In genomic region chr4:134567377-134568226, GRCm38 (mm10) we compare ENCODE assay signal across 10 mouse cellular contexts. TPM values are rescaled to one million over a fixed set of nuclear protein-coding genes. Genes with fewer than 3 reads are reported as not detected.
DNase-seq lines count a peak whose midpoint lies in the region; ATAC-seq and TF ChIP-seq lines count a peak whose summit lies in the region.
"Had no signal": no experiment of that assay in that cellular context is flagged by ENCODE, and none has a peak within 500 bp of the region (broad histone marks: within the 10 kb centered on the region; RNA-seq: fewer than 3 reads in every experiment).

No protein-coding gene starts in this region.

- ATAC-seq in forebrain, embryonic 13.5 days: peak; percentile 77
- ATAC-seq in granulocyte monocyte progenitor cell, adult 5-6 weeks (replicated peaks; ENCODE audit: poor library complexity, severe bottlenecking): no peak
- ATAC-seq in heart, embryonic 12.5 days (ENCODE audit: insufficient number of reproducible peaks, low FRiP score): no peak

- DNase-seq in gastrocnemius, adult 2 months: peak; percentile 43
- no peak for DNase-seq in gastrocnemius, adult 18-20 months (ENCODE audit: low spot score)
- DNase-seq in R1 (ENCODE audit: low read depth, low spot score): peak; percentile 34
- peak; percentile 39 to 40 for DNase-seq in layer of hippocampus, postnatal 36 days
- DNase-seq in urinary bladder, postnatal 25 days (ENCODE audit: low spot score): no peak
- DNase-seq: kidney, adult 2 months had no signal

- intact Hi-C loops in gastrocnemius, adult 2 months (cut with DNase I): no loop called here

- H3K27ac ChIP-seq in gastrocnemius, adult 2 months: no peak overlapping the region
- peak overlapping the region; percentile 53 for H3K27ac ChIP-seq in forebrain, embryonic 13.5 days
- no peak overlapping the region for H3K27ac ChIP-seq in heart, embryonic 12.5 days (ENCODE audit: poor library complexity, severe bottlenecking)
- H3K27ac ChIP-seq: liver, embryonic 14.5 days had no signal

- H3K9me3 ChIP-seq in forebrain, embryonic 13.5 days (replicated peaks): no peaks in the 10 kb centered on the region; the same call in 1 of the 2 replicates
- peaks cover 3% of the 10 kb centered on the region; the same call in 1 of the 2 replicates for H3K9me3 ChIP-seq in heart, embryonic 12.5 days (replicated peaks)

- TF ChIP-seq CTCF in gastrocnemius, adult 2 months (IDR thresholded peaks at IDR 0.05): no peak

- no peak overlapping the region for H3K4me3 ChIP-seq in gastrocnemius, adult 2 months
- H3K4me3 ChIP-seq in forebrain, embryonic 13.5 days: no peak overlapping the region
- no peak overlapping the region for H3K4me3 ChIP-seq in heart, embryonic 12.5 days

- peaks cover 10% of the 10 kb centered on the region for H3K4me1 ChIP-seq in forebrain, embryonic 13.5 days
- H3K4me1 ChIP-seq in heart, embryonic 12.5 days (replicated peaks): no peaks in the 10 kb centered on the region

- H3K4me2 ChIP-seq in forebrain, embryonic 13.5 days: peak overlapping the region; percentile 23
- no peak overlapping the region for H3K4me2 ChIP-seq in heart, embryonic 12.5 days

- WGBS in forebrain, embryonic 13.5 days: 11% methylated on average over 19 of the region's 19 CpGs
- WGBS in heart, embryonic 12.5 days: 48% methylated on average over 19 of the region's 19 CpGs

- no peaks in the 10 kb centered on the region for H3K27me3 ChIP-seq in forebrain, embryonic 13.5 days
- H3K27me3 ChIP-seq in heart, embryonic 12.5 days (replicated peaks): no peaks in the 10 kb centered on the region

- H3K36me3 ChIP-seq in forebrain, embryonic 13.5 days (ENCODE audit: poor library complexity, severe bottlenecking): peaks cover 20% of the 10 kb centered on the region; the same call in 1 of the 2 replicates
- peaks cover 77% of the 10 kb centered on the region for H3K36me3 ChIP-seq in heart, embryonic 12.5 days

- H3K9ac ChIP-seq in forebrain, embryonic 13.5 days: no peak overlapping the region; the same call in 1 of the 2 replicates
- no peak overlapping the region for H3K9ac ChIP-seq in heart, embryonic 12.5 days
- H3K9ac ChIP-seq: liver, embryonic 14.5 days had no signal

RNA-seq across cellular contexts. Expression of gene Selenon, which starts 15.6 kb away (rescaled TPM):
- 1 to 10 TPM; 4.4 to 6.3 TPM for total RNA-seq in gastrocnemius, adult 2 months (2021)
- total RNA-seq in gastrocnemius, adult 18-20 months (2021): 1 to 10 TPM; 4.2 to 4.9 TPM
- 9.3 and 11.1 TPM in 2 replicates for polyA plus RNA-seq in forebrain, embryonic 13.5 days (2015; fragmentation: Nextera tagmentation; extraction: Ambion mirVana)
- total RNA-seq in layer of hippocampus, postnatal 36 days (2021): 10 to 100 TPM; 16.0 to 18.0 TPM
- 32.4 and 32.8 TPM in 2 replicates for total RNA-seq in granulocyte monocyte progenitor cell, adult 5-6 weeks (2014; fragmentation: Nextera tagmentation)
- 3.2 and 6.9 TPM in 2 replicates for total RNA-seq in granulocyte monocyte progenitor cell, adult 5-6 weeks (2017)
- polyA plus RNA-seq in heart, embryonic 12.5 days (2016; fragmentation: Nextera tagmentation; extraction: Ambion mirVana): 31.7 and 31.9 TPM in 2 replicates

RNA-seq across cellular contexts. Expression of gene Mtfr1l, which starts 32.4 kb away (rescaled TPM):
- total RNA-seq in gastrocnemius, adult 2 months (2021): 100 to 1,000 TPM; 131 to 136 TPM
- total RNA-seq in gastrocnemius, adult 18-20 months (2021): 100 to 1,000 TPM; 139 to 147 TPM
- 132 and 139 TPM in 2 replicates for polyA plus RNA-seq in forebrain, embryonic 13.5 days (2015; fragmentation: Nextera tagmentation; extraction: Ambion mirVana)
- 10 to 100 TPM; 63.2 to 64.7 TPM for total RNA-seq in layer of hippocampus, postnatal 36 days (2021)
- total RNA-seq in granulocyte monocyte progenitor cell, adult 5-6 weeks (2014; fragmentation: Nextera tagmentation): 64.6 and 67.4 TPM in 2 replicates
- total RNA-seq in granulocyte monocyte progenitor cell, adult 5-6 weeks (2017): 52.0 and 54.8 TPM in 2 replicates
- 151 and 156 TPM in 2 replicates for polyA plus RNA-seq in heart, embryonic 12.5 days (2016; fragmentation: Nextera tagmentation; extraction: Ambion mirVana)

RNA-seq across cellular contexts. Expression of gene Aunip, which starts 56.8 kb away (rescaled TPM):
- not detected for total RNA-seq in gastrocnemius, adult 2 months (2021)
- not detected for total RNA-seq in gastrocnemius, adult 18-20 months (2021)
- 10.6 and 11.9 TPM in 2 replicates for polyA plus RNA-seq in forebrain, embryonic 13.5 days (2015; fragmentation: Nextera tagmentation; extraction: Ambion mirVana)
- 1 to 10 TPM in 1 of 2 experiments, not detected in 1; 1.3 TPM for total RNA-seq in layer of hippocampus, postnatal 36 days (2021)
- total RNA-seq in granulocyte monocyte progenitor cell, adult 5-6 weeks (2014; fragmentation: Nextera tagmentation): 15.0 and 25.6 TPM in 2 replicates
- total RNA-seq in granulocyte monocyte progenitor cell, adult 5-6 weeks (2017): 24.2 and 26.4 TPM in 2 replicates
- 11.4 and 12.0 TPM in 2 replicates for polyA plus RNA-seq in heart, embryonic 12.5 days (2016; fragmentation: Nextera tagmentation; extraction: Ambion mirVana)

Comparison
In these comparisons a context has a peak if more than half of its experiments do, and no peak if none do; other contexts are left out.
1. DNase-seq: peak in gastrocnemius, adult 2 months (single experiment), R1 (single experiment) and layer of hippocampus, postnatal 36 days (2 of 2); none in gastrocnemius, adult 18-20 months (single experiment) and urinary bladder, postnatal 25 days (single experiment).
2. RNA of gene Aunip, which starts 56.8 kb away (total RNA-seq): 15.0 to 26.4 TPM in granulocyte monocyte progenitor cell, adult 5-6 weeks; 1.3 TPM in layer of hippocampus, postnatal 36 days, not detected in gastrocnemius, adult 2 months and not detected in gastrocnemius, adult 18-20 months; every median in the first group is over 4 times any median in the second.